Mouse (Mus musculus) activated CD4-positive, CD25-positive, alpha-beta regulatory T cell (primary cell): ENCODE data around the gene Olfr1382. TPM values are rescaled to one million over a fixed set of nuclear protein-coding genes. Genes with fewer than 3 reads are reported as not detected.

Source experiments
- polyA plus RNA-seq, 2 experiments: library from polyadenylated mRNA; unstranded; fragments of 100-300 nt; shearing (Covaris generic); gene quantifications; one replicate each; pipeline ENCODE4 v1.2.1; 2017

Olfr1382 gene
- polyA plus RNA-seq = under 1 TPM in 1 of 2 experiments, not detected in 1; 0.07 TPM

DNA sequence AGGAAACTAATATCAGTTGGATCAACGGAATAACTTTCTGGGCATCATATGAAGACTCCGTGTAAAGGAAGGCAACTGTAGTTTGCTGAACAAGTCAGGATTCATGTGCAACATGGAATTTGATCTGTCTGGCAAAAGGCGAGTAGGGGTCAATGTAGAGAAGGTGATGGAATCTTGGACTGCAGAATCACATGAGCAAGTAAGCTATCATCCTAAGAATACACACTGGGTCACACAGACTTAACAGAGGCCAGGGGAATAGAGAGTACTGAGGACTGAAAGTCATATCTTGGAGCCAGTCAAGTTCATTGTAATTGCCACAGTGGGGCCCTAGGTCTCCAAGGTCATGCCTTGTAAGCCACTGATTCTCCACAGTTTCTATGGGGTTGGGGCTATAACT lies at the start of gene Olfr1382:
TSS of gene Olfr1382 (plus strand) at position 301 of the 400 bp plus-strand sequence.

DNA sequence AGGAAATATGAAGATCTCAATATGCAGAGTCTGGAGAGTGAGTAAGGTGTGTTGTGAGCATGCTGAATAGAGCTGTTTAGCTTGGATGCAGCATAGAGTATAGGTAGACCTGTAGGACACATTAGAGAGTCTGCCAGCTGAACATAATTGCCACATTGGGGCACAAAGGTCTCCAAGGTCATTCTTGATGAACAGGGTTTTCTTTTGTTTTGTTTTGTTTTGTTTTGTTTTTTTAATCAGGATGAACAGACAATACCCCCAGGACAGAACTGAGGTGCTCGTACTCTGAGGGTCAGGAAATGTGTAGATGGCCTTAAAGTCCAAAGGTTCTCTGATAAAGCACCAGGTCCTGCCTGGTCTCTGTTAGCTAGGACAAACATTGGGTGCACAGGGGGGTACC lies 39.3 kb upstream of the Olfr1382 start, which contains the start of gene Olfr1385:
TSS of gene Olfr1385 (plus strand) at position 301 of the 400 bp plus-strand sequence.

DNA sequence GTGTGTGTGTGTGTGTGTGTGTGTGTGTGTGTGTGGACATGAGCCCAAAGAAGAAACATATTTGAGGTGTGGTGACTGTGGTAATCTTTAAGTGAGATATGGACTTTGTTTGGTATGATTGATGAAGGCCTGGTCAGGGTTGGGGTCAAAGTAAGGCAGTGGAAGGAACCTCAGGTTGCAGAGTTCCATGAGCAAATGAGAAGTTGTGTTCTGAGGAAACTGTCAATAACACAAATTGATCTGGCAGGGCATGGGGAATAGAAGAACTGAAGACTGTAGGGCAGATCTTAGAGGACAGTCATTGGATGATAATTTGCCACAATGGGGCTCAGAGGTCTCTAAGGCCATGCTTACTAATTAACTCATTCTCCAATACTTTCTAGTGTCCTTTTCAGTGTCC lies 8.7 kb upstream of the Olfr1382 start, which contains the start of gene Olfr1383:
TSS of gene Olfr1383 (plus strand) at position 301 of the 400 bp plus-strand sequence.

DNA sequence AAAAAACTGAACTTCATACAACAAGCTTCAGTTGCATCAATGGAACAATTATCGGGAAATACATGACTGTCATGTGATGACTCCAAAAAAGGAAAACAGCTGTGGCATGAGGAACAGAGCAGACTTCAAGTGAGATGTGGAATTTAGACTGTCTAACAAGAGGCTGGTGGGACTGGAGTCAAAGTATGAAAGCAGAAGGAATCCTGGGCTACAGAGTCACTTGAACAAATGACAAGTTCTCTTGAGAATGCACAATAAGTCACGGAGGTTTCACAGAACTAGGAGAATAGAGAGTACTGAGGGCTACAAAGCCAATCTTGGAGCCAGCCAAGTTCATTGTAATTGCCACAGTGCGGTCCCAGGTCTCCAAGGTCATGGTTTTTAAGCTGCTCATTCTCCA lies 15.1 kb downstream of the Olfr1382 start, which contains the start of gene Olfr1381:
TSS of gene Olfr1381 (plus strand) at position 301 of the 400 bp plus-strand sequence.

DNA sequence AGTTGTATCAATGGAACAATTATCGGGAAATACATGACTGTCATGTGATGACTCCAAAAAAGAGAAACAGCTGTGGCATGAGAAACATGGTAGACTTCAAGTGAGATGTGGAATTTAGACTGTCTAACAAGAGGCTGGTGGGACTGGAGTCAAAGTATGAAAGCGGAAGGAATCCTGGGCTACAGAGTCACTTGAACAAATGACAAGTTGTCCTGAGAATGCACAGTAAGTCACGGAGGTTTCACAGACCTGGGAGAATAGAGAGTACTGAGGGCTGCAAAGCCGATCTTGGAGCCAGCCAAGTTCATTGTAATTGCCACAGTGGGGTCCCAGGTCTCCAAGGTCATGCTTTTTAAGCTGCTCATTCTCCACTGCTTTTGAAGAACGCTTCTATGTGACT lies 28.5 kb downstream of the Olfr1382 start, which contains the start of gene Olfr1380:
TSS of gene Olfr1380 (plus strand) at position 301 of the 400 bp plus-strand sequence.

Other genes starting within 250 kb of the Olfr1382 start
- not detected for gene Olfr1393, start 249.9 kb upstream of the Olfr1382 start, polyA plus RNA-seq
- under 1 TPM in 1 of 2 experiments, not detected in 1; 0.05 TPM for gene Olfr1392, start 243.0 kb upstream of the Olfr1382 start, polyA plus RNA-seq
- gene Olfr10, start 223.5 kb upstream of the Olfr1382 start, polyA plus RNA-seq = not detected
- not detected for gene Olfr1391, start 205.5 kb upstream of the Olfr1382 start, polyA plus RNA-seq
- gene Olfr1390, start 193.1 kb upstream of the Olfr1382 start, polyA plus RNA-seq = not detected
- gene Olfr1389, start 105.2 kb upstream of the Olfr1382 start, polyA plus RNA-seq = not detected
- gene Olfr1388, start 91.6 kb upstream of the Olfr1382 start, polyA plus RNA-seq = under 1 TPM in 1 of 2 experiments, not detected in 1; 0.06 TPM
- not detected for gene Olfr1387, start 72.9 kb upstream of the Olfr1382 start, polyA plus RNA-seq
- gene Olfr1386, start 63.2 kb upstream of the Olfr1382 start, polyA plus RNA-seq = not detected
- gene Olfr1385, start 39.2 kb upstream of the Olfr1382 start, polyA plus RNA-seq = under 1 TPM; 0.04 to 0.22 TPM
- gene Olfr1384, start 21.5 kb upstream of the Olfr1382 start, polyA plus RNA-seq = not detected
- not detected for gene Olfr1383, start 8.6 kb upstream of the Olfr1382 start, polyA plus RNA-seq
- not detected for gene Olfr1381, start 15.2 kb downstream of the Olfr1382 start, polyA plus RNA-seq
- not detected for gene Olfr1380, start 28.6 kb downstream of the Olfr1382 start, polyA plus RNA-seq
- not detected for gene Flt4, start 81.0 kb downstream of the Olfr1382 start, polyA plus RNA-seq
- under 1 TPM in 1 of 2 experiments, not detected in 1; 0.37 TPM for gene Scgb3a1, start 135.4 kb downstream of the Olfr1382 start, polyA plus RNA-seq
- 10 to 100 TPM; 80.1 to 90.6 TPM for gene Cnot6, start 184.5 kb downstream of the Olfr1382 start, polyA plus RNA-seq